Mouse (Mus musculus) neural tube, embryonic 12.5 days (tissue): ENCODE measurements at regions not wholly inside any gene's neighbourhood (a gene's known extent, or its start where the extent isn't known, plus 50 kb on each side); places are given as distances from the start of the nearest gene placed in this dataset.

Experiments used
- ATAC-seq: fragments of 200-750 bp; cut with Nextera tagmentation; 2 replicates; pipeline ENCODE4 v1.8.0; 2017; ENCODE audit warnings: low read depth, mild to moderate bottlenecking, moderate TSS enrichment, moderate library complexity; ENCODE audit not compliant: low FRiP score
- H3K27ac ChIP-seq: fragments of 300-500 bp; sonication (generic); 2 replicates; pipeline ENCODE4 v1.5.1; 2016
- H3K27me3 ChIP-seq: fragments of 300-500 bp; sonication (generic); replicated peaks from 2 replicates; pipeline ENCODE4 v1.6.1; 2016; ENCODE audit warnings: mild to moderate bottlenecking
- H3K36me3 ChIP-seq: fragments of 300-500 bp; sonication (generic); 2 replicates; pipeline ENCODE4 v1.6.1; 2016; ENCODE audit warnings: mild to moderate bottlenecking
- H3K4me1 ChIP-seq: fragments of 300-500 bp; sonication (generic); 2 replicates; pipeline ENCODE4 v1.6.1; 2016
- H3K4me2 ChIP-seq: fragments of 300-500 bp; sonication (generic); replicated peaks from 2 replicates; pipeline ENCODE4 v1.6.1; 2016; ENCODE audit warnings: mild to moderate bottlenecking
- H3K4me3 ChIP-seq: fragments of 300-500 bp; sonication (generic); 2 replicates; pipeline ENCODE4 v1.5.1; 2016
- H3K9ac ChIP-seq: fragments of 300-500 bp; sonication (generic); 2 replicates; pipeline ENCODE4 v1.6.1; 2016; ENCODE audit warnings: mild to moderate bottlenecking
- H3K9me3 ChIP-seq: fragments of 300-500 bp; sonication (generic); 2 replicates; pipeline ENCODE4 v1.6.1; 2016; ENCODE audit warnings: mild to moderate bottlenecking
- WGBS: fragments of 180-500 bp; shearing (Covaris S2); methylation state at CpG from one replicate; pipeline ENCODE4 v1.1.7; 2016; 5-methylcytosine and 5-hydroxymethylcytosine counted together

DNA sequence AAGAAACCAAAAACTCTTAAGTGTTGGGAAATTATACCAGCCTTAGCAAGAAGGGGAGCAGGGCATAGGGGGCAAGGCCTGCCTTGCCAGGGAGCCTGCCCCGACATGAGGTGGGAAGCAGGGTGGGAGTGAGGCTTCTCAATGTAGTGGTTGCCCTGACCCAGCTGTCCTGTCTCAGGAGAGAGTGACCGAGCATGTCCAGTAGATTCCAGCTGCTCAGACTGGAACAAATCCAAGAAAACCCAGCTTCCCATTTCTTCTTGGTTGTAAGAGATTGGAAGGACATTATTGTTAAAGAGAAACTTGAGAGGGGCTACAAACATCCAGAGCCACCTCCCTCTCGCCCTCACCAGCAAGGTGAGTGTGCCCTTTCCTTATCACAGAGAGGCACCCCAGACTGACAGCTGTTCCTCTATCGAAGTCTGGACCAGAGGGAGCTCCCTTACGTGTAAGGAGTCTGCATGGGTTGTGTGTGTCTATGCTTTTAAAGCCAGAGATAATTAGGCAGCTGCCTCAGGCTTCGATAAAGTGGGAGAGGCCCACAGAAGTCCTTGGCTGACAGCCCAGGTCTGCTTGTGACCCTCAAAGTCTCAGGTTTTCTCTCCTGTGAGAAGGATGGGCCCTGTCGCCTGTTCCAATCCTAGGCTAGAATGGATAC, 608.1 kb downstream of the Zfp706 start:
- no peak overlapping the region for H3K4me2 ChIP-seq
- H3K9ac ChIP-seq: no peak overlapping the region
- no peaks in the 10 kb centered on the region for H3K36me3 ChIP-seq
- peaks cover 5% of the 10 kb centered on the region; the same call in 1 of the 2 replicates for H3K4me1 ChIP-seq
- H3K27me3 ChIP-seq: no peaks in the 10 kb centered on the region
- no peak overlapping the region for H3K27ac ChIP-seq
- 73% methylated on average over 7 of the region's 7 CpGs for WGBS
- H3K9me3 ChIP-seq: no peaks in the 10 kb centered on the region
- ATAC-seq: no peak
- H3K4me3 ChIP-seq: no peak overlapping the region

DNA sequence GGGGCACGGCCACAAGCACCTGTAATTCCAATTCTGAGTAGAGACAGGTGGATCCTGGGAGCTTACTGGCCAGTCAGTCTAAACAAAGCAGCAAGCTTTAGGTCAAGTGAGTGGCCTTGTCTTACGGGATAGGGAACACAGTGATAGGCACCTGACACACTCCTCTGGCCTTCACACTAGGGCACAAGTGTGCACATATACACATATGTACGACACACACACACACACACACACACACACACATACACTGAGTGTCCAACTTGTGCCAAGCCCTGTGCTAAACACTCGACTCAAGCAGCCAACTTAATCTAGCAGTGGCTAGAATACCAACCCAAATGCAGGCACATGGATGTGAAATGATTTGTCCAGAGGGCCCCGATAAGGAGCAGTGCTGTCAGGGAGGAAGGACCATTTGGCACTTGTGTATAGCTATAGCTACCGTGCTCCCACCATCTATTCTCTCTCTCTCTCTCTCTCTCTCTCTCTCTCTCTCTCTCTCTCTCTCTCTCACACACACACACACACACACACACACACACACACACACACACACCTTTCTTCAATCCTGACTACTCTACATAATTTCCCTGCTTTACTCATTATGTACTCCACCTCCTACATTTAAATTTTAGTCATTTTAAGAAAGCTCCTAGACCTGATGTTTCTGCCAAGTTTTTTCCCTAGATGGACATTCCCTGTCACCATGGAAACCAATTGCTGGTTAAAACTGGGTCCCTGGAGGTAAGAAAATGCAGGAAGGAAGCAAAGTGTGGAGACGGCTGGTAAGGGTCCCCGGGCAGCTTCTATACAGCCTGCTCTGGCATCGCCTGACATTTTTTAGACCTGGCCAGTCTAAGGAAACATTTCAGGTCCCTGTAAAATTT, 609.2 kb downstream of the Zfp706 start:
- WGBS: 75% methylated on average over 9 of the region's 9 CpGs
- no peak for ATAC-seq
- Histone ChIP-seq H3K4me3 (no peak overlapping the region), H3K9me3 (no peaks in the 10 kb centered on the region), H3K4me1 (peaks cover 5% of the 10 kb centered on the region; the same call in 1 of the 2 replicates), H3K36me3 (no peaks in the 10 kb centered on the region), H3K27ac (no peak overlapping the region), H3K9ac (no peak overlapping the region), H3K27me3 (no peaks in the 10 kb centered on the region), H3K4me2 (no peak overlapping the region)

GRCm38 (mm10) chr15:36396791-36397190, 610.8 kb downstream of the Zfp706 start:
- ATAC-seq: no peak
- Histone ChIP-seq H3K4me2 (no peak overlapping the region), H3K9ac (no peak overlapping the region), H3K9me3 (no peaks in the 10 kb centered on the region), H3K27ac (no peak overlapping the region), H3K36me3 (no peaks in the 10 kb centered on the region), H3K4me1 (peaks cover 5% of the 10 kb centered on the region; the same call in 1 of the 2 replicates), H3K4me3 (no peak overlapping the region), H3K27me3 (no peaks in the 10 kb centered on the region)
- WGBS: 85% methylated on average over 6 of the region's 6 CpGs

DNA sequence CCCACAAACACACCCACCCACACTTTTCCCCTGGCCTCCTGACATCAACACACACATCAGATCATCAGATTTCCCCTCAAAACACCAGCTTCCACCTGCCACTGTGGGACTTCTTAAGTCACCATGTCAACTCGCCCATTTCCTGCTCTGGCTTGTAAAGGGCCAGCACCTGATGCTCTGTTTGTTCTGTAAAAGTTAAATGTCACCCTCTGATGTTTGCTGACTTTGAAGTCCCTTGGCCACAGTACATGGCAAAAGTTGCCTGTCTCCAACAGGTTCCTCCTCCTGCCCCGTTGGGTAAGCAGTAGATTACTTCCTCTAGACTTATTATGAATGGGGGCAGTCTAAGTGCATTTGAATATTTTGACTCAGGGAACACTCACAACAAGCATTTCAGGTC, 611.3 kb downstream of the Zfp706 start:
- no peak overlapping the region for H3K9ac ChIP-seq
- WGBS: 71% methylated on average over 2 of the region's 2 CpGs
- H3K27me3 ChIP-seq: no peaks in the 10 kb centered on the region
- ATAC-seq: no peak
- peaks cover 5% of the 10 kb centered on the region; the same call in 1 of the 2 replicates for H3K4me1 ChIP-seq
- no peaks in the 10 kb centered on the region for H3K9me3 ChIP-seq
- H3K27ac ChIP-seq: no peak overlapping the region
- H3K4me2 ChIP-seq: no peak overlapping the region
- no peak overlapping the region for H3K4me3 ChIP-seq
- no peaks in the 10 kb centered on the region for H3K36me3 ChIP-seq

DNA sequence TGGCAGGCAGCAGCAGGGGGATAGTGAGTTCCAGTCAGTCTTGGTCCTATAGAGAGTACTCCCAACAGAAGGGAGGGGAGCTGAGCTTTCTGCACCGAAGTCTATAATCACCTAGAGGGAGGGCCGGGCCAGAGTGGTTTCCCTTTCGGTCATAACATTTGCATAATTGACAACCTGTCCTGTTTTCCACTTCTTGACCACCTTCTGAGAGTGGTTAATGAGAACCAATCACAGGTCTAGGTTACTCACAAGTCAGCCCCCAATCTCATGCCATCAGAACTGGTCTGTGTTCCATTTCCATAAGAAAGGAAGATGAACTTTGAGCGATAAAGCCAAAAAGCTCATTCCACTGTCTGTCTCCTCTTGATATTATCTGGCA, 611.9 kb downstream of the Zfp706 start:
- H3K27ac ChIP-seq: no peak overlapping the region
- H3K9ac ChIP-seq: no peak overlapping the region
- H3K4me2 ChIP-seq: no peak overlapping the region
- H3K36me3 ChIP-seq: no peaks in the 10 kb centered on the region
- WGBS: 45% methylated on average over 4 of the region's 4 CpGs
- peaks cover 4% of the 10 kb centered on the region; the same call in 1 of the 2 replicates for H3K4me1 ChIP-seq
- no peak for ATAC-seq
- H3K27me3 ChIP-seq: no peaks in the 10 kb centered on the region
- no peak overlapping the region for H3K4me3 ChIP-seq
- no peaks in the 10 kb centered on the region for H3K9me3 ChIP-seq

DNA sequence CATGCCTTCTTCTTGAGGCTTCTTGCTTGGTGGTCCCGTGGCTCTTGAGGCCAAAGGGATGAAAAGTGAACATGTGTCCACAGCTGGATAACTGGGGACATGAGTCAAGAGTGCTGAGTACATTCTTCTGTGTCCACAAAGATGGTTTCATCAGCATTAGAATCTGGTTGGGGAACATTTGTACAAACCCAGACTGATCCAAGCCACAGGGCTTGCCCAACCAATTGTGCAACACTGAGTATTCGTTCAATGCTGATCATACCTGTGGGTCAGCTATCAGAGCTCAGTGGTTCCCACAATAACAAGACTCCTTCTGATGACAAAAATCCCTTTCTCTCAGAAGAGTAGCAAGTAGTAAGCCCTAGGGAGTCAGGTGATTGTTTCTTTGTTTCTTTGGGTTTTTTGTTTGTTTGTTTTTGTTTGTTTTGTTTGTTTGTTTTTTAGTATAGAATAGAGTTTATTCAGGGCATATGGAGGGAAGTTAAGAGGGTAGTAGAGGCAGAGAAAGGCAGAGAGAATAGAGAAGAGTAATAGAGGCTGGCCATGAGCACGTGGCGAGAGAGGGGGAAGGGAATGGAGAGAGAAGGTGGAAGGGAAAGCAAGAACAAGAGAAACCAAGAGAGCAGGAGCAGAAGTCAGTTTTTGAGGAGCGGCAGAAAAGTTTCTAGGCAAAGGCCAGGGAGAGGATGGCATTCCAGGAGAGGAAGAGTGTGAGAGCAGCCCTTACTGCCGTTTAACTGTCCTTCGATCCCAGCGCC, 612.5 kb downstream of the Zfp706 start:
- H3K4me1 ChIP-seq: no peaks in the 10 kb centered on the region; the same call in 1 of the 2 replicates
- H3K4me2 ChIP-seq: no peak overlapping the region
- no peaks in the 10 kb centered on the region for H3K27me3 ChIP-seq
- H3K27ac ChIP-seq: no peak overlapping the region
- ATAC-seq: no peak
- WGBS: 83% methylated on average over 8 of the region's 8 CpGs
- H3K9me3 ChIP-seq: no peaks in the 10 kb centered on the region
- no peak overlapping the region for H3K9ac ChIP-seq
- no peaks in the 10 kb centered on the region for H3K36me3 ChIP-seq
- H3K4me3 ChIP-seq: no peak overlapping the region

DNA sequence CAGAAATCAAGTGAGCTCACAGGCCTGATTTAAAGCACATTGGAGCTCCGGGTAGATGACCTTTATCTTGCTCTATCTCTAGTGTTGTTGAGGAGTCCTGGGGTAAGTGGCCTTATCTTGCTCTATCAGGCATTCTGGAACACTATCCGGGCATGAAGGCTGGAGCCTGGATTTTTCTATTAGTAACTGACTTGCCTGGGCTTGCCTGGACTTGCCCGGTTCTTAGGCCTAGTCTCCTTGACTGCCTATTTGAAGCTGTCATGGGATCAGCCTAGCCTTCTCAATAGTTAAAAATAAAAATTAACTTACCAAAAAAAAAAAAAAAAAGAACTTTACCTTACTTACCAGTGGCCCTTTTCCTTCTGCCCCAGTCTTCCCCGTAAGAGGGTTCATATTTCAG, 617.8 kb downstream of the Zfp706 start:
- Histone ChIP-seq H3K4me2 (no peak overlapping the region), H3K27me3 (no peaks in the 10 kb centered on the region), H3K4me3 (no peak overlapping the region), H3K9ac (no peak overlapping the region), H3K4me1 (no peaks in the 10 kb centered on the region), H3K36me3 (no peaks in the 10 kb centered on the region), H3K27ac (no peak overlapping the region), H3K9me3 (no peaks in the 10 kb centered on the region)
- 75% methylated on average over 4 of the region's 4 CpGs for WGBS
- no peak for ATAC-seq

GRCm38 (mm10) chr15:36381228-36381671, 626.3 kb downstream of the Zfp706 start:
- Histone ChIP-seq H3K27ac (no peak overlapping the region), H3K9me3 (no peaks in the 10 kb centered on the region), H3K4me3 (no peak overlapping the region), H3K27me3 (0 out of 2 replicates have a peak, but pooled peaks cover 9% of the 10 kb centered on the region), H3K9ac (no peak overlapping the region), H3K4me1 (0 out of 2 replicates have a peak, but pooled peaks cover 5% of the 10 kb centered on the region), H3K4me2 (peak overlapping the region; percentile 43), H3K36me3 (no peaks in the 10 kb centered on the region)
- WGBS: 3% methylated on average over 8 of the region's 8 CpGs
- ATAC-seq: no peak

- Histone ChIP-seq H3K9ac (no peak overlapping the region), H3K9me3 (no peaks in the 10 kb centered on the region), H3K4me1 (0 out of 2 replicates have a peak, but pooled peaks cover 5% of the 10 kb centered on the region), H3K27ac (no peak overlapping the region), H3K36me3 (no peaks in the 10 kb centered on the region), H3K27me3 (0 out of 2 replicates have a peak, but pooled peaks cover 9% of the 10 kb centered on the region), H3K4me3 (no peak overlapping the region; the same call in 1 of the 2 replicates), H3K4me2 (peak overlapping the region; percentile 43)
- WGBS: 9% methylated on average over 17 of the region's 17 CpGs
- no peak for ATAC-seq
Observed at GRCm38 (mm10) chr15:36380461-36381227, 626.9 kb downstream of the Zfp706 start.

GRCm38 (mm10) chr15:36378640-36379039, 628.9 kb downstream of the Zfp706 start:
- H3K9ac ChIP-seq: no peak overlapping the region
- peaks cover 22% of the 10 kb centered on the region for H3K4me1 ChIP-seq
- H3K27ac ChIP-seq: no peak overlapping the region
- 91% methylated on average over 4 of the region's 4 CpGs for WGBS
- H3K4me3 ChIP-seq: no peak overlapping the region
- peaks cover 18% of the 10 kb centered on the region; the same call in 1 of the 2 replicates for H3K27me3 ChIP-seq
- no peak for ATAC-seq
- H3K4me2 ChIP-seq: no peak overlapping the region
- no peaks in the 10 kb centered on the region for H3K36me3 ChIP-seq
- no peaks in the 10 kb centered on the region for H3K9me3 ChIP-seq

DNA sequence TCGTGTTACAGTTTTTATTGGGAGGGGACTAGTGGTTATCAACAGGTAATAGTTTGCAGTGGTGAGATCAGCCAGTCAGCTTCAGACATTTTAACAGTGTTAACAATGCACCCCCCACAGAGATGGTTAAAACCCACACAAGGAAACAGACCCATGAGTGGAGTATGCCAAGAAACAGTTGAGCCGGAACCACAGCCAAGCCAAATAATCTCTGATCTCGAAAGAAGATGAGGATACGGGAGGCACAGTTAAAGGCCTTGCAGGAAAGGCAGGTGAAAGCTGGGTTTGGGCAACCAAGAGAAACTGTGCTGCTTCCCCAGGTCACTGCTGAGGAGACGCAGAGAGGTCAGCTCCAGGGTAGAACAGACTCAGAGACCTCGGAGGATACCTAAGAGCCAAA, 631.0 kb downstream of the Zfp706 start:
- Histone ChIP-seq H3K4me3 (no peak overlapping the region), H3K27me3 (peaks cover 17% of the 10 kb centered on the region), H3K4me1 (peaks cover 22% of the 10 kb centered on the region), H3K27ac (no peak overlapping the region), H3K9ac (no peak overlapping the region), H3K36me3 (no peaks in the 10 kb centered on the region), H3K4me2 (no peak overlapping the region), H3K9me3 (no peaks in the 10 kb centered on the region)
- ATAC-seq: no peak
- WGBS: 83% methylated on average over 6 of the region's 6 CpGs
